Mouse (Mus musculus) left cerebral cortex, postnatal 14 days (tissue): ENCODE measurements around the gene Kptn. TPM values are rescaled to one million over a fixed set of nuclear protein-coding genes. Genes with fewer than 3 reads are reported as not detected.

Source experiments
- DNase-seq, 2 experiments: peaks; one replicate each; pipeline ENCODE4 v3.0.0; 2021 to 2022; ENCODE audit warnings: low spot score in 2 of 2, mixed read lengths in 1 of 2
- intact Hi-C: fragments of 180-260 bp; cut with DNase I; formaldehyde crosslinking; loops from one replicate; pipeline ENCODE4 v1.15.1; 2025
- total RNA-seq, 2 experiments: library from RNA; stranded (reverse); gene quantifications; 2 replicates each; pipeline ENCODE4 v1.2.3; 2021

Gene Kptn
- total RNA-seq, 2 experiments from 2014 or later, result 41.7 to 47.5 TPM

- DNase-seq, result peak; percentile 73 to 79
Measured at GRCm38 (mm10) chr7:16153522-16153921, 33.8 kb downstream of the Kptn start.

DNA sequence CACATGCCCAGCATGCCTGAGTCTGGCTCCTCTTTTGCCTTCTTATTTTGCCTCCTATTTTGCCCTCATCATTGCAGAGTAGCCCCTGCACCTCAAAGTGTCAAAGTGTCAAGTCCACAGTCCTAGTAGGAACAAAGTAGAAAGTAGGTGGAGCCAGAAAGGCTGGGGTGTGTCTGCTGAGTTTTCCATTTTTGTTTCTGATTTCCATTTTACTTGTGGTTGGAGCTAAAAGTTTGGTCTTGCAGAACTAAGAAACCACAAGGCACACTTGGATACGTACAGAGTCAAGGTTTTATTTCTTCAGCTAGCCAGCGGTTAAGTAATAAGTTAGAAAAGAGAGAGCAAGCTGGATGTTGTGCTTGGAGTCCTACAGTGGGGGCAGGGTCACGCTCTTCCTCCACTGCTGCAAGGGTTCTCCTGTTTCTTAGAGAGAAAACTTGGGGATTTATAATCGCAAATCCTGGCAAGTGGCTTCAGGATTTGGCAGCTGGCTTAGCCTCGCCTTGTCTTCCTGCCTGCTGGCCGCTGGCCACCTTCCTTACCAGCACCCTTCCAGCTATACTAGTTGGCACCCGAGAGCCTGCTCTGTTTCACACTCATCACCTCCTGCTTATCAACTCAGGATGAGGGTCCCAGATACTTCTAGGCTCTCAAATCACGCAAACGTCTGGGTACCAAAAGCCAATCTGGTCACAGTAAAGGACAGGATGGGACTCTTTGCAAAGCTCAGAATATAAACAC is 35.6 kb downstream of the Kptn start:
- intact Hi-C loops, result loop anchor here (10.0 kb wide), 1 partner anchor 171 kb away; no protein-coding TSS in a partner anchor
- DNase-seq, result no peak

More at GRCm38 (mm10) chr7:16153522-16153921, 33.8 kb downstream of the Kptn start:
- intact Hi-C loops, result loop anchor here (2.0 to 10.0 kb wide), 3 partner anchors 55 to 169 kb away; partner anchors contain the start of gene Napa

- intact Hi-C loops, result loop anchor here (10.0 kb wide), 1 partner anchor 171 kb away; no protein-coding TSS in a partner anchor
- DNase-seq, result peak in 1 of 2 experiments; percentile 74
Measured at GRCm38 (mm10) chr7:16156105-16156714, 36.5 kb downstream of the Kptn start.

- DNase-seq, result no peak
- intact Hi-C loops, result loop anchor here (10.0 kb wide), 1 partner anchor 174 kb away; no protein-coding TSS in a partner anchor
Measured at GRCm38 (mm10) chr7:16158735-16159134, 39.0 kb downstream of the Kptn start.

GRCm38 (mm10) chr7:16160702-16161101 is 41.0 kb downstream of the Kptn start:
- DNase-seq, result peak; percentile 59 to 80
- intact Hi-C loops, result no loop called here

DNA sequence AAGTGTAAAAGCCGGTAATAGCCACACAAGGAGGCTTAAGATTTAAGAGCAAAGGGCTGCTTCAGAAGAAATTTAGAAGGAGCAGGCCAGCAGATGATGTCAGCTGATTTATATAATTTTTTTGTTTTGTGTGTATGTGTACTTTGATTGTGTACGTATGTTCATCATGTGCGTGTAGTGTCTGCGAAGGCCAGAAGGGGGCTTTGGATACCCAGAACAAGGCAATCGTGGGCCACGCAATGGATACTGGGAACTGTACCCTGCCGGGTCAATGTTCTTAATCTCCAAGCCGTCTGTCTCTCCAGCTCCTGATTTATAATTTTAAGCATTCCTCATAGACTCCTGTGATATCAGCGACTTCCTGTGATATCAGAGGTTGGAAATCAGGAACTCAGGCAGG is 41.6 kb downstream of the Kptn start:
- intact Hi-C loops, result no loop called here

GRCm38 (mm10) chr7:16162036-16162435 is 42.3 kb downstream of the Kptn start:
- no peak for DNase-seq

More for the DNA sequence above, 41.6 kb downstream of the Kptn start:
- DNase-seq, result no peak

GRCm38 (mm10) chr7:16172141-16172581 is 52.5 kb downstream of the Kptn start:
- intact Hi-C loops, result no loop called here
- no peak for DNase-seq

More at GRCm38 (mm10) chr7:16162036-16162435, 42.3 kb downstream of the Kptn start:
- intact Hi-C loops, result no loop called here

DNA sequence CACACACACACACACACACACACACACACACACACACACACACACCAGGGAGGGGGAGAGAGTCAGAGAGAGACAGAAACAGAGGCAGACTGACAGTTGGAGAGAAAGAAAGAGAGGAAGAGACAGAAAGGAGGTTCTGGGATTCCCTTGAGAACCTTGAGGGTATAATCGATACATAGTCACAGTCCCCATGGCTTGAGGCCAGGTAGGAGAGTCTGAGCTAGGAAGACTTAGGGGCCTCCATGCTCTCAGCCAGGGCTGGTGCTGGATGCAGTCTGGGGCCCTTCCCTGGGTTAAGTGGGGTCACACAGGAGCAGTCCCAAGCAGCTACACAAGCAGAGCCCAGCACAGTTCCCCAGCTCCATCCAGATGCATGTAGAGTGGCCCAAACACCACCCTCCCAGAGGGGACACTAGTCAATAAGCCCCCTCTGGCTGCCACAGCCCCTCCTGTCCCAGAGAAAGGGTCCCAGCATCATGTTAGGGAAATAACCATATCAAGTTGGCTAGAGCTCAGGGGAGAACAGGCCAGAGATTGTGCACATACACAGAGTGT is 53.0 kb downstream of the Kptn start:
- intact Hi-C loops, result no loop called here
- DNase-seq, result no peak

GRCm38 (mm10) chr7:16173146-16173545 is 53.5 kb downstream of the Kptn start:
- intact Hi-C loops, result no loop called here

DNA sequence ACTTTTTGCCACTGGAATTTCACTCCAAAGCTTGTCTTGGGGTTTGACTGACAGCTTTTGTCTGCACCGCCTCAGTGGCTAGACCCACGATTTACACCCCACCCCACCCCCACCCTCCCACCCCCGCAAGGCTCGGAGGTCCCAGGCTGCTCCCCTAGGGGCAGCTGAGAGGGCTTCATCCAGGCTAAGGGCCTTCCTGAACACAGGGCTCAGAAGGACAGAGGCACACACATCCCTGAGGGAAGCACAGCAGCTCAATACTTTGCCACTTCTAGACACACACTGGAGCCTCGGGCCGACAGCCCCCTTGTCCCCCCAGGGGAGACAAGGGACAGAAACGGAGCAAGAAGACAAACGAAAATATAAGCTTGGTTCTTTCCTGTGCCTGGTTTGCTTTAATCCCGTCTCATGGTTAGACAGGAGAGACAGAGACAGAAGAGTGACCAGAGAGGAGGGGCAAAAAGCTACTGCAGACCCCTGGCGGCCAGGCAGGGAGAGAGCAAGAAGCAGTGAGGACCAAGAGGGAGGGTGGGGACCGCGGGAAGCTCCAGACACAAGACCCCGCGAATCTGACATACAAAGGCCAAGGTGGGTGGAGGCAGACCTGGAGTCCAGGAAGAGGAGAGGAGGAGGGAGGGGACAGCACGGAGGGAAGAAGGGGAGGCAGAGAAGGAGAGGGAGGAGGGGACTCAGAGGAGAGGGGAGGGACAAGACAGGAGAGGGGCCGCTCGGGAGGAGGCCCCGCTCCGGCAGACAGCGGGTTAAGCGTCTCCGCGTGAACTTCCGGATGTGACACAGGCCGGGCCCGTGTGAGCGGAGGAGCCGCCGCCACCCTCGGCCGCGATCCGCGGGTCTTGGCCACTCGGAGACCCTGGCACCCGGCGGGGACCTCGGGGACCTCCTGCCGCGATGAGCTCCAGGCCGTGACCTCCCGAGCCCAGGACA is 55.2 kb downstream of the Kptn start, which contains the start of gene Meis3:
Gene Meis3, plus strand, starts transcription at position 494 of the 945 bp plus-strand sequence.
- peak; percentile 65 to 69 for DNase-seq
- intact Hi-C loops, result no loop called here

More at GRCm38 (mm10) chr7:16173146-16173545, 53.5 kb downstream of the Kptn start:
- DNase-seq, result no peak

- intact Hi-C loops, result no loop called here
- DNase-seq, result no peak
Measured at GRCm38 (mm10) chr7:16175542-16175931, 55.8 kb downstream of the Kptn start.

Other genes with a start within 250 kb of the Kptn start
- gene Crx, start 239.9 kb upstream of the Kptn start, total RNA-seq, result not detected
- not detected for gene Crxos, start 237.3 kb upstream of the Kptn start, total RNA-seq
- gene Selenow, start 197.5 kb upstream of the Kptn start, total RNA-seq, result 1,000 to 10,000 TPM; 1,549 to 1,751 TPM
- gene Nop53, start 173.8 kb upstream of the Kptn start, total RNA-seq, result 100 to 1,000 TPM in 1 of 2 experiments, 10 to 100 TPM in 1; 97.9 to 106 TPM
- 1 to 10 TPM; 6.8 to 8.4 TPM for gene Ehd2, start 152.3 kb upstream of the Kptn start, total RNA-seq
- 10 to 100 TPM; 14.6 to 16.9 TPM for gene Bicra, start 72.0 kb upstream of the Kptn start, total RNA-seq
- gene Zfp541, start 58.1 kb upstream of the Kptn start, total RNA-seq, result under 1 TPM; 0.40 to 0.59 TPM
- gene Napa, start 21.4 kb upstream of the Kptn start, total RNA-seq, result 100 to 1,000 TPM; 241 to 246 TPM
- gene Slc8a2, start 9.9 kb downstream of the Kptn start, total RNA-seq, result 100 to 1,000 TPM; 343 to 360 TPM
- gene Meis3, start 55.2 kb downstream of the Kptn start, total RNA-seq, result 10 to 100 TPM; 37.9 to 40.2 TPM
- 10 to 100 TPM; 10.7 to 11.2 TPM for gene Dhx34, start 102.1 kb downstream of the Kptn start, total RNA-seq
- under 1 TPM; 0.51 to 0.59 TPM for gene C5ar2, start 124.3 kb downstream of the Kptn start, total RNA-seq
- 1 to 10 TPM in 1 of 2 experiments, under 1 TPM in 1; 0.70 to 1.7 TPM for gene C5ar1, start 139.6 kb downstream of the Kptn start, total RNA-seq
- gene Inafm1, start 153.7 kb downstream of the Kptn start, total RNA-seq, result 10 to 100 TPM; 30.3 to 30.8 TPM
- gene Ccdc9, start 166.9 kb downstream of the Kptn start, total RNA-seq, result 10 to 100 TPM; 85.2 to 87.3 TPM
- 10 to 100 TPM; 22.3 to 23.0 TPM for gene Bbc3, start 188.5 kb downstream of the Kptn start, total RNA-seq